Mouse (Mus musculus) small intestine, adult 2 months (tissue): Measurements from ENCODE around the gene Gm28539.

ENCODE experiments used
- CTCF ChIP-seq: fragments of 200-500 bp; IDR thresholded peaks from 2 replicates; pipeline ENCODE4 v1.5.1; 2012; ENCODE audit warnings: low read depth, mild to moderate bottlenecking, control low read depth, inconsistent platforms, low read length, moderate library complexity, mixed read lengths; ENCODE audit not compliant: insufficient replicate concordance, insufficient read length; ENCODE audit errors: extremely low read depth
- POLR2A ChIP-seq: fragments of 200-500 bp; IDR thresholded peaks from 2 replicates; pipeline ENCODE4 v1.6.1; 2012; ENCODE audit warnings: low read depth, mild to moderate bottlenecking, control low read depth, inconsistent platforms, low read length, moderate library complexity

DNA sequence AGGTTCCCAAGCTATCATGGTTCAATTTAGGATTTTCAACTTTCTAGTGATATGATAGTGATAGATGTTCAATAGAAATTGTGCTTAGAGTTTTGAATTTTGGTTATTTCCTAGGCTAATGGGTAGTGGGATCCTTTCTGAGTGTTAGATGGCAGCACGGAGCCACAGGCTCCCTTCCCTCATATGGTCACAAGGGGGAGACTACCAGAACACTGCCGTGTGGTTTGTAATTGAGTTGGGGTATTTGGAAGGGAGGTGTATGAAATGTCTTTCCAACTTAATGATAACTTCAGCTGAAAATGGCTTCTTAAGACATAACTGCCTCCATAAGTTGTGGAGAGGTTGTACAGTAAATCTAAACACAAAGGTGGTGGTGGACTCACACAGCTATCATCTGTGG is 2.9 kb upstream of the Gm28539 start:
- TF ChIP-seq CTCF (no peak), POLR2A (no peak)
